Mouse (Mus musculus): ENCODE results near the gene Map3k1. TPM values are rescaled to one million over a fixed set of nuclear protein-coding genes. Genes with fewer than 3 reads are reported as not detected.

The Map3k1 gene
- 10.5 and 12.2 TPM in 2 replicates for polyA plus RNA-seq (2015; fragmentation: Nextera tagmentation; extraction: Ambion mirVana)

DNA sequence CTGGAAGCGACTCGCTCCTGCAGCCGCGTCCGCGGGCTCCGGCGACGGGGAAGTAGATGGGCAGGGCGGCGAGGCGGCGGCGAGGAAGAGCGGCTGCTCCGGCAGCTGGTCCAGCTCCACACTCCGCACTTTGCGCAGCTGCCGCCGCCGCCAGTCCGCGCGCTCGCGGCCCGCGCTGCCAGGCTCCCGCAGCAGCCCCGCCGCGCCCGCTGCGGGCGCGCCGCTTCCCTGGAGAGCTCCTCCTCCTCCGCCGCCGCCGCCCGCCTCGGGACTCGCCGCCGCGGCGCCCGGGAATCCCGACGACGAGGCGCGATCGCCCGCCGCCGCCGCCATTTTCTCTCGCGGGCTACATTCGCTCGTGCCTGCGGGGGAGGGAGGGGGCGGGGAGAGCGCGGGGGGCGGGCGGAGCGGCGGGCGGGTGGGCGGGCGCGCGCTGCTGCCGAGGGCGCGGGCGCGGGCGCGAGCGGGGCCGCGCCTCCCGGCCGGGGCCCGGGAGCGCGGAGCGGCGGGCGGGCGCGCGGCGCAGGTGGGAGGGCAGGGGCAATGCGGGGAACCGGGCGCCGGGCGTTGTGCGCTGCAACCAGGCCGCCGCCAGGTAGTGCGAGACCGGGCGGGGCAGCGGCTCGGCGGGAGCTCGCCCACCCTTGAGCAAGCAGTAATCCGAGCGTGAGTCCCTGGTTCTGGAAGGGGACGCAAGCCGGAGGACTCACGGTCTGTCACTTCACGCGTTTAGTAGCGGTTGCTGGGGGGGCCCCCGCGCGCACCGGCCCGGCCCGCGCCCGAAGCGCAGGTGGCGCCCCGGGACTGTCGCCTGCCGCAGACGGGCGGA, at the start of gene Map3k1:
Gene Map3k1, minus strand, starts transcription at position 357 of the 829 bp plus-strand sequence.
- no peaks in the 10 kb centered on the region for H3K36me3 ChIP-seq (replicated peaks)
- H3K4me3 ChIP-seq, result peak within 1 kb of the TSS; percentile 81
- H3K9me3 ChIP-seq, result no peaks in the 10 kb centered on the region
- under 1% methylated on average over 78 of the region's 136 CpGs for whole genome bisulfite sequencing
- H3K27ac ChIP-seq, result peak within 1 kb of the TSS; percentile 99
- H3K4me2 ChIP-seq, result peak within 1 kb of the TSS; percentile 79
- H3K9ac ChIP-seq, result peak within 1 kb of the TSS; percentile 80
- no peaks in the 10 kb centered on the region for H3K27me3 ChIP-seq (replicated peaks)
- ATAC-seq (replicated peaks), result peak; percentile 90
- H3K4me1 ChIP-seq, result peaks cover 16% of the 10 kb centered on the region

GRCm38 (mm10) chr13:111856786-111857455, 48.1 kb upstream of the Map3k1 start:
- H3K27ac ChIP-seq, result no peak overlapping the region
- no peak overlapping the region for H3K4me2 ChIP-seq
- H3K4me3 ChIP-seq, result no peak overlapping the region
- no peak overlapping the region for H3K9ac ChIP-seq
- WGBS, result 78% methylated on average over 7 of the region's 7 CpGs
- no peaks in the 10 kb centered on the region for H3K27me3 ChIP-seq (replicated peaks)
- no peak for ATAC-seq (replicated peaks)
- H3K4me1 ChIP-seq, result no peaks in the 10 kb centered on the region
- H3K36me3 ChIP-seq (replicated peaks), result no peaks in the 10 kb centered on the region
- no peaks in the 10 kb centered on the region for H3K9me3 ChIP-seq

DNA sequence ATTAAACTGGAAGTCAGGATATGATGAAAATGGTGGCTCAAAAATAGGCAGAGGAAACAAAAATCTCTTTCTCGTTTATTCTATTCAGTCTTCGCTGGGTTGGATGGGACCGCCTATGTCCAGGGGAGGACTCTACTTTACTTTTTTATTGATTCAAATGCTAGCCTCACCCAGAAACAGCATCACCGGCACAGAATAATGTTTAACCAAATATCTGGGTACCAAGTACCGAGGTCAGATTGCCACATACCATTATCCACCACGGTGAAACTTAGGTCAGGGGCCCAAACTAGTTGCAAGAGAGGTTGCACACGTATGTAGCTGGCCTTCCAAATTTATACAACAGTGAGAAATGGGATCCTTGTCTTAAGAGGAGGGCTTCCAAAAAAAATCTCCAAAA, 47.4 kb upstream of the Map3k1 start:
- Histone ChIP-seq H3K9ac (no peak overlapping the region), H3K36me3 (replicated peaks) (no peaks in the 10 kb centered on the region), H3K4me2 (no peak overlapping the region), H3K4me3 (no peak overlapping the region), H3K4me1 (no peaks in the 10 kb centered on the region), H3K27ac (no peak overlapping the region), H3K9me3 (no peaks in the 10 kb centered on the region), H3K27me3 (replicated peaks) (no peaks in the 10 kb centered on the region)
- ATAC-seq (replicated peaks), result no peak
- WGBS, result 92% methylated on average over 7 of the region's 7 CpGs

DNA sequence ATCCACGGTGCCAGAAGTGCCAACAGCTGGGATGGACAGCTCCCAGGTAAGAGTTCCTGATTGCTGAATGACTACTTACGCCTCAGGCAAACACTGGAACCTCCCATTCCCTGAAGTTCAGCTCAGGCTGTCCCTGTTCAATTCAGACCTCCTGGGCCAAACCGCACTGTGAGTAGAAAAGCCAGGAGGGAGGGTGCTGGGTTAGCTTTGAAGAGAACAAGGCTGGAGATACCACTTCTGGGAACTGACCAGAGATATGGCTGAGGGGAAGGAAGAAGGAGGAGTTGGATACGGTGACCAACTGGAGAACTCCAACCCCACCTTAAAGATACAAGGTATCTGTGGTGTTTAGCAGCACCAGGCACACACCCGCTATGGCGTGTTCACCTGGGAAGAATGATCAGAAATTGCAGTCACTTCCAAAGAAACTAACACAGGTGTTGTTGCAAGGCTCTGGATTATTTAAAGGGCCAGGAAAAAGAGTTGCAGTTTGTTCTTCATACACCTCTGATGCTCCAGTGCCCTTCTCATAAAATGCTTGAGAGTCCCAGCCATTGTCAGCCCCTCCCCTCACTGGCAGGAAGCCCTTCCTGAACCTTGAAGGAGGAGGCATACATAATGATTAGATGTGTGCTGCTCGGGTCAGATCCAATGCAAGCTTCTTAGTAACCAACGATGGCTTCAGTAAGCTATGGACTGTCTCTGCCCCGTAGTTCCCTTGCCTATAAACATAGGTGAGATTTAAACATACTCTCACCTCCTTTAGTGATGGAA, 43.8 kb upstream of the Map3k1 start:
- no peaks in the 10 kb centered on the region for H3K27me3 ChIP-seq (replicated peaks)
- no peak overlapping the region for H3K9ac ChIP-seq
- 91% methylated on average over 9 of the region's 9 CpGs for WGBS
- H3K27ac ChIP-seq, result no peak overlapping the region
- no peaks in the 10 kb centered on the region for H3K4me1 ChIP-seq
- H3K4me2 ChIP-seq, result no peak overlapping the region
- ATAC-seq (replicated peaks), result no peak
- no peak overlapping the region for H3K4me3 ChIP-seq
- no peaks in the 10 kb centered on the region for H3K9me3 ChIP-seq
- H3K36me3 ChIP-seq (replicated peaks), result no peaks in the 10 kb centered on the region

- Histone ChIP-seq H3K9ac (no peak overlapping the region), H3K36me3 (replicated peaks) (no peaks in the 10 kb centered on the region), H3K4me2 (no peak overlapping the region), H3K27ac (no peak overlapping the region), H3K4me3 (no peak overlapping the region), H3K4me1 (no peaks in the 10 kb centered on the region), H3K9me3 (no peaks in the 10 kb centered on the region), H3K27me3 (replicated peaks) (no peaks in the 10 kb centered on the region)
- WGBS, result 92% methylated on average over 12 of the region's 12 CpGs
- ATAC-seq (replicated peaks), result no peak
These were observed 41.4 kb upstream of the Map3k1 start for GRCm38 (mm10) chr13:111850046-111850837.

- Histone ChIP-seq H3K9ac (no peak overlapping the region), H3K4me3 (no peak overlapping the region), H3K27me3 (replicated peaks) (no peaks in the 10 kb centered on the region), H3K36me3 (replicated peaks) (no peaks in the 10 kb centered on the region), H3K27ac (no peak overlapping the region), H3K4me1 (no peaks in the 10 kb centered on the region), H3K4me2 (no peak overlapping the region), H3K9me3 (no peaks in the 10 kb centered on the region)
- ATAC-seq (replicated peaks), result no peak
- 45% methylated on average over 9 of the region's 9 CpGs for WGBS
These were observed 36.7 kb upstream of the Map3k1 start for GRCm38 (mm10) chr13:111845471-111845870.

- Histone ChIP-seq H3K4me3 (no peak overlapping the region), H3K9me3 (no peaks in the 10 kb centered on the region), H3K9ac (no peak overlapping the region), H3K27ac (no peak overlapping the region), H3K27me3 (replicated peaks) (no peaks in the 10 kb centered on the region), H3K4me1 (no peaks in the 10 kb centered on the region), H3K4me2 (no peak overlapping the region), H3K36me3 (replicated peaks) (no peaks in the 10 kb centered on the region)
- ATAC-seq (replicated peaks), result no peak
- WGBS, result 94% methylated on average over 3 of the region's 3 CpGs
These were observed 35.5 kb upstream of the Map3k1 start for GRCm38 (mm10) chr13:111844313-111844712.

- Histone ChIP-seq H3K4me1 (peaks cover 6% of the 10 kb centered on the region; the same call in 1 of the 2 replicates), H3K27ac (no peak overlapping the region), H3K9me3 (no peaks in the 10 kb centered on the region), H3K27me3 (replicated peaks) (no peaks in the 10 kb centered on the region), H3K4me2 (no peak overlapping the region), H3K9ac (no peak overlapping the region), H3K36me3 (replicated peaks) (no peaks in the 10 kb centered on the region), H3K4me3 (no peak overlapping the region)
- WGBS, result 85% methylated on average over 8 of the region's 8 CpGs
- no peak for ATAC-seq (replicated peaks)
These were observed 27.0 kb upstream of the Map3k1 start for GRCm38 (mm10) chr13:111835787-111836186.

DNA sequence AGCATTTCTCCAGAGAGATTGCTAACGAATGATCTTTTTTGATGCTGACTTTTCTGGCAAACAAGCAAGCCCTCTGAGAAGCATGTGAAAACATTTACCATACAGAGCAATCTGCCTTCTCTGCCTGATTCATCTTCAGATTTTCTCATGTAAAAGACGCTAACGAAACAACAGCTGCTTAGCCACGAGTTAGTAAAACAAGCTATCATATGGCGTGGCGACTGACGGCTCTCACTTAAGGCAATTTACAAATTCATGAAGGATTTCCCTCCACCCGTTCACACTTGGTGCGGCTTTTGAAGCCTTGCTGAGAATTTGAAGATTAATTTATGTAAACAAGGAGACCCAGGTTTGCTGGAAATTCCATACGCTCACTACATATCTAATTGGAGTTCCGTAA, 25.8 kb upstream of the Map3k1 start:
- Histone ChIP-seq H3K4me2 (peak overlapping the region; percentile 33), H3K27ac (no peak overlapping the region)
- 42% methylated on average over 11 of the region's 11 CpGs for whole genome bisulfite sequencing

DNA sequence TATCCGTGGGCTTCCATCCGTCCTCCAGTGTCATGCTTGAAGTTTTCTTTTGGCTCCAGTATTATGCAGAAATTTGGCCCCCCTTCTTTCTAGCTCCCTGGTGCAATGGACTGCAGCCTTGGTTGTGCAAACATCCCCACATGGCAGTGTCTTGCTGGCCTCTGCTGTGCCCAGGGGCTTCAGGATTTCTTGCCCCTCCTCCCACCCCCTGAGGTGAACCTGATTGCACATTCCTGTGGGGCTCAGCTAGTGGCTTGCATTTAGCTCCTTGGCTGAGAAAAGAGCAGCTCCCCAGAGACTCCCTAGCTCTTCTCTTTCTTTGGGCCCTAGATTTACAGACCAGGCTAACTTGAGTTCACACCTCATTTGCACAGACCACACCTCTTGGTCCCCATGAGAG, 20.7 kb upstream of the Map3k1 start:
- Histone ChIP-seq H3K4me2 (no peak overlapping the region), H3K4me3 (no peak overlapping the region), H3K36me3 (replicated peaks) (no peaks in the 10 kb centered on the region), H3K27ac (no peak overlapping the region), H3K4me1 (peaks cover 4% of the 10 kb centered on the region; the same call in 1 of the 2 replicates), H3K27me3 (replicated peaks) (no peaks in the 10 kb centered on the region), H3K9ac (no peak overlapping the region), H3K9me3 (no peaks in the 10 kb centered on the region)
- WGBS, result 21% methylated on average over 2 of the region's 2 CpGs
- no peak for ATAC-seq (replicated peaks)

More for the DNA sequence above, 25.8 kb upstream of the Map3k1 start:
- Histone ChIP-seq H3K4me3 (no peak overlapping the region), H3K4me1 (peaks cover 6% of the 10 kb centered on the region; the same call in 1 of the 2 replicates), H3K9me3 (no peaks in the 10 kb centered on the region), H3K27me3 (replicated peaks) (no peaks in the 10 kb centered on the region), H3K9ac (no peak overlapping the region), H3K36me3 (replicated peaks) (no peaks in the 10 kb centered on the region)
- 0 out of 2 replicates have a peak, but pooled peaks have one; percentile 17 for ATAC-seq (replicated peaks)

DNA sequence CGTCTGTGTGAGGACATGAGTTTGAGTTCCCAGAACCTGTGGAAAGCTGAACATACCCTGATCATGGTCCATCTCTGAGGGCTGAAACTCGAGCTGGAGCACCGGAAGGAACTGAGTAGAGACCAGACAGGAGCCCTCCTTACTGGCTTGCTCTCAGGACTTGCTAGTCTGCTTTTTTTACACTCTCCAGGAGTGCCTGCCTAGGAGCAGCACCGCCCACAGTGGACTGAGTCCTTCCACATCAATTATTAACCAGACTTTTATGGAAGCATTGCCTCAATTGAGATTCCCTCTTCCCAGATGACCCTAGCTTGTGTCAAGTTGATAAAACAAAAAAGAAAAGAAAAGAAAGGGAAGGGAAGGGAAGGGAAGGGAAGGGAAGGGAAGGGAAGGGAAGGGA, 18.7 kb upstream of the Map3k1 start:
- H3K36me3 ChIP-seq (replicated peaks), result no peaks in the 10 kb centered on the region
- H3K27ac ChIP-seq, result no peak overlapping the region
- no peaks in the 10 kb centered on the region for H3K9me3 ChIP-seq
- H3K27me3 ChIP-seq (replicated peaks), result no peaks in the 10 kb centered on the region
- 87% methylated on average over 4 of the region's 4 CpGs for WGBS
- H3K4me2 ChIP-seq, result no peak overlapping the region
- H3K9ac ChIP-seq, result no peak overlapping the region
- no peak for ATAC-seq (replicated peaks)
- no peaks in the 10 kb centered on the region for H3K4me1 ChIP-seq
- no peak overlapping the region for H3K4me3 ChIP-seq

All from midbrain, embryonic 15.5 days (tissue).